Mouse (Mus musculus): ENCODE data around the gene Snx21.
A peak's percentile ranks its signal among the peaks of the same experiment; 100 is the strongest.

GRCm38 (mm10) chr2:164832748-164833301 lies 47.2 kb downstream of the Snx21 start, which contains the start of gene Ctsa:
- TF ChIP-seq POLR2A (IDR thresholded peaks at IDR 0.05; ENCODE audit: insufficient read length, low read depth), result peak; percentile 37
- no peak for TF ChIP-seq USF1 (IDR thresholded peaks at IDR 0.05; ENCODE audit: low read depth)
- no peak for TF ChIP-seq MAX (IDR thresholded peaks at IDR 0.05; ENCODE audit: low read depth)
- no peak for TF ChIP-seq TCF3 (IDR thresholded peaks at IDR 0.05; ENCODE audit: insufficient read length, low read depth)
- no peak for TF ChIP-seq REST (IDR thresholded peaks at IDR 0.05; ENCODE audit: insufficient read depth, insufficient read length)

Measured in myocyte (in vitro differentiated cells).